ENCODE assay signal across 22 mouse cellular contexts in the genomic region with DNA sequence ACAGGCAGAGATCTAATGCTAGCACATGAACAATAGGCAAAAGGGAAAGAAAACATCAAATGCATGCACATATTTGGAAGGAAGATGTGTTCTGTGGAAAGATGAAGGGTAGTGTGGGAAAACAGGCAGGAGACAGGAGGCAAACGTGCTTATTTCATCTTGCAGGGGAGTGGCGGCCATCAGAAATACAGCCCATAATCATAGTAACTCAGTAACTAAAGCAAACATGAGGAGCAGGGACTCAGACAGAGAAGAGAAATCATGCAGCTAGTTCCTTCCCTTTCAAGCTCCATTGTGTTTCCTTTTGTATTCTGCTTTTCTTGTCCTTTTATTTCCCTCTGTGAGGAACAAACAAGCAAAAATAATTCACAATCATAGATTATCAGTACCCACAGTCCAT.
DNase-seq lines count a peak whose midpoint lies in the region; ATAC-seq and TF ChIP-seq lines count a peak whose summit lies in the region.
"Had no signal": no experiment of that assay in that cellular context is flagged by ENCODE, and none has a peak within 500 bp of the region (broad histone marks: within the 10 kb centered on the region; RNA-seq: fewer than 3 reads in every experiment).

No protein-coding gene starts in this region.

- TF ChIP-seq CTCF in hindbrain, postnatal 0 days (IDR thresholded peaks at IDR 0.05; ENCODE audit: low read depth): no peak
- TF ChIP-seq CTCF in brain, embryonic 14.5 days (IDR thresholded peaks at IDR 0.05; ENCODE audit: borderline replicate concordance, extremely low read depth, insufficient read depth, insufficient read length): no peak
- no peak for TF ChIP-seq CTCF in intestine, postnatal 0 days (IDR thresholded peaks at IDR 0.05; ENCODE audit: low read depth)

- H3K27ac ChIP-seq in hindbrain, embryonic 16.5 days (ENCODE audit: low read depth, low read length): peak overlapping the region; percentile 12; the same call in 1 of the 2 replicates
- no peak overlapping the region for H3K27ac ChIP-seq in hindbrain, postnatal 0 days
- peak overlapping the region; percentile 35 for H3K27ac ChIP-seq in forebrain, embryonic 14.5 days (ENCODE audit: low read depth, low read length)
- no peak overlapping the region for H3K27ac ChIP-seq in intestine, postnatal 0 days (ENCODE audit: low read depth, low read length)
- H3K27ac ChIP-seq: embryonic facial prominence, embryonic 10.5 days; heart, embryonic 15.5 days; kidney, embryonic 15.5 days; limb, embryonic 12.5 days; liver, embryonic 12.5 days had no signal

- WGBS in hindbrain, embryonic 16.5 days: 76% methylated on average over 2 of the region's 2 CpGs
- 68% methylated on average over 2 of the region's 2 CpGs for WGBS in hindbrain, postnatal 0 days
- WGBS in forebrain, embryonic 14.5 days: 71% methylated on average over 2 of the region's 2 CpGs
- WGBS in intestine, postnatal 0 days: 37% methylated on average over 2 of the region's 2 CpGs

- H3K4me3 ChIP-seq in hindbrain, embryonic 16.5 days (ENCODE audit: low read length): no peak overlapping the region
- H3K4me3 ChIP-seq in hindbrain, postnatal 0 days (ENCODE audit: low read length): no peak overlapping the region
- H3K4me3 ChIP-seq in forebrain, embryonic 14.5 days (ENCODE audit: low read depth, low read length): no peak overlapping the region
- no peak overlapping the region for H3K4me3 ChIP-seq in intestine, postnatal 0 days (ENCODE audit: low read depth, low read length)
- H3K4me3 ChIP-seq: embryonic facial prominence, embryonic 10.5 days; heart, embryonic 15.5 days; kidney, embryonic 15.5 days; limb, embryonic 12.5 days; liver, embryonic 12.5 days had no signal

- H3K36me3 ChIP-seq in hindbrain, embryonic 16.5 days (ENCODE audit: control insufficient read depth, insufficient read depth, low read length): no peaks in the 10 kb centered on the region
- no peaks in the 10 kb centered on the region for H3K36me3 ChIP-seq in hindbrain, postnatal 0 days (ENCODE audit: insufficient read depth, low read length)
- H3K36me3 ChIP-seq in forebrain, embryonic 14.5 days (ENCODE audit: control insufficient read depth, insufficient read depth, low read length): no peaks in the 10 kb centered on the region
- no peaks in the 10 kb centered on the region for H3K36me3 ChIP-seq in intestine, postnatal 0 days (ENCODE audit: control insufficient read depth, insufficient read depth)
- H3K36me3 ChIP-seq: embryonic facial prominence, embryonic 10.5 days; heart, embryonic 15.5 days; kidney, embryonic 15.5 days; limb, embryonic 12.5 days; liver, embryonic 12.5 days had no signal

- no peak for TF ChIP-seq POLR2A in brain, embryonic 14.5 days (IDR thresholded peaks at IDR 0.05; ENCODE audit: borderline replicate concordance, extremely low read depth, insufficient read depth, insufficient read length, poor library complexity, severe bottlenecking)

- H3K27me3 ChIP-seq in hindbrain, embryonic 16.5 days (replicated peaks; ENCODE audit: control insufficient read depth, insufficient read depth, low read length): no peaks in the 10 kb centered on the region
- H3K27me3 ChIP-seq in hindbrain, postnatal 0 days (ENCODE audit: insufficient read depth, low read length): no peaks in the 10 kb centered on the region
- no peaks in the 10 kb centered on the region for H3K27me3 ChIP-seq in forebrain, embryonic 14.5 days (replicated peaks; ENCODE audit: control insufficient read depth, insufficient read depth, low read length)
- no peaks in the 10 kb centered on the region for H3K27me3 ChIP-seq in intestine, postnatal 0 days (replicated peaks; ENCODE audit: control insufficient read depth, insufficient read depth, low read length)
- H3K27me3 ChIP-seq: heart, embryonic 15.5 days; kidney, embryonic 15.5 days; limb, embryonic 12.5 days; liver, embryonic 12.5 days had no signal

- DNase-seq in hindbrain, postnatal 0 days (ENCODE audit: low spot score): no peak
- peak; percentile 47 for DNase-seq in brain, embryonic 14.5 days (ENCODE audit: low read depth)
- DNase-seq in forebrain, embryonic 14.5 days (ENCODE audit: low spot score): peak; percentile 29
- no peak for DNase-seq in thymus, postnatal 36 days
- DNase-seq in kidney, adult 18-20 months: no peak
- DNase-seq: adrenal gland, adult 2 months; cerebellum, adult 11-12 months; cerebellum, postnatal 10 days; gastrocnemius, postnatal 36 days; heart, postnatal 36 days; kidney, postnatal 4 days; lung, adult 2 months; lung, postnatal 14 days; thymus, adult 18-20 months; thymus, postnatal 4 days had no signal

- H3K4me2 ChIP-seq in hindbrain, embryonic 16.5 days (ENCODE audit: low read length): no peak overlapping the region
- H3K4me2 ChIP-seq in hindbrain, postnatal 0 days (ENCODE audit: low read depth, low read length): no peak overlapping the region
- no peak overlapping the region for H3K4me2 ChIP-seq in forebrain, embryonic 14.5 days (ENCODE audit: low read length)
- 0 out of 2 replicates have a peak overlapping the region, but pooled peaks have one; percentile 17 for H3K4me2 ChIP-seq in intestine, postnatal 0 days (replicated peaks; ENCODE audit: low read depth)
- H3K4me2 ChIP-seq: heart, embryonic 15.5 days; kidney, embryonic 15.5 days; limb, embryonic 12.5 days; liver, embryonic 12.5 days had no signal

- H3K9me3 ChIP-seq in hindbrain, embryonic 16.5 days (ENCODE audit: control insufficient read depth, low read length): no peaks in the 10 kb centered on the region
- H3K9me3 ChIP-seq in hindbrain, postnatal 0 days (ENCODE audit: low read length): no peaks in the 10 kb centered on the region
- no peaks in the 10 kb centered on the region for H3K9me3 ChIP-seq in forebrain, embryonic 14.5 days (replicated peaks; ENCODE audit: control insufficient read depth, low read length)
- H3K9me3 ChIP-seq in intestine, postnatal 0 days (ENCODE audit: control insufficient read depth): no peaks in the 10 kb centered on the region
- H3K9me3 ChIP-seq: embryonic facial prominence, embryonic 10.5 days; heart, embryonic 15.5 days; kidney, embryonic 15.5 days; limb, embryonic 12.5 days; liver, embryonic 12.5 days had no signal

- no peaks in the 10 kb centered on the region for H3K4me1 ChIP-seq in hindbrain, embryonic 16.5 days (ENCODE audit: control insufficient read depth, insufficient read depth, low read depth, low read length)
- H3K4me1 ChIP-seq in hindbrain, postnatal 0 days (ENCODE audit: insufficient read depth, low read length): no peaks in the 10 kb centered on the region
- no peaks in the 10 kb centered on the region for H3K4me1 ChIP-seq in forebrain, embryonic 14.5 days (ENCODE audit: control insufficient read depth, insufficient read depth, low read length)
- H3K4me1 ChIP-seq in intestine, postnatal 0 days (replicated peaks; ENCODE audit: control insufficient read depth, insufficient read depth, low read length): no peaks in the 10 kb centered on the region
- H3K4me1 ChIP-seq: embryonic facial prominence, embryonic 10.5 days; heart, embryonic 15.5 days; kidney, embryonic 15.5 days; limb, embryonic 12.5 days; liver, embryonic 12.5 days had no signal

- no peak overlapping the region for H3K9ac ChIP-seq in hindbrain, embryonic 16.5 days (ENCODE audit: low read depth, low read length)
- no peak overlapping the region for H3K9ac ChIP-seq in hindbrain, postnatal 0 days (replicated peaks; ENCODE audit: low read length)
- H3K9ac ChIP-seq in forebrain, embryonic 14.5 days (ENCODE audit: low read length): no peak overlapping the region
- H3K9ac ChIP-seq in intestine, postnatal 0 days (ENCODE audit: low read depth, low read length): no peak overlapping the region
- H3K9ac ChIP-seq: heart, embryonic 15.5 days; kidney, embryonic 15.5 days; limb, embryonic 12.5 days; liver, embryonic 12.5 days had no signal

- ATAC-seq in hindbrain, embryonic 16.5 days: no peak
- ATAC-seq in hindbrain, postnatal 0 days: no peak
- ATAC-seq in forebrain, embryonic 14.5 days: no peak
- ATAC-seq in intestine, postnatal 0 days: no peak
- ATAC-seq: liver, embryonic 12.5 days had no signal

Comparison
In these comparisons a context has a peak if more than half of its experiments do, and no peak if none do; other contexts are left out.
1. H3K27ac ChIP-seq: peak in hindbrain, embryonic 16.5 days (single experiment) and forebrain, embryonic 14.5 days (single experiment); none in hindbrain, postnatal 0 days (single experiment) and intestine, postnatal 0 days (single experiment).
2. DNase-seq: peak in brain, embryonic 14.5 days (single experiment) and forebrain, embryonic 14.5 days (single experiment); none in hindbrain, postnatal 0 days (single experiment), thymus, postnatal 36 days (0 of 2) and kidney, adult 18-20 months (single experiment).